Mouse (Mus musculus) Muller cell, postnatal 12 days (primary cell): ENCODE results near the gene Supt20.
"Not testable (repeated sequence)": the region's sequence is repeated elsewhere in the genome, so short reads cannot be mapped to it uniquely, and the experiment has no call there.

Source experiments
- DNase-seq: peaks from one replicate; pipeline ENCODE4 v3.0.0-alpha.2; 2015; ENCODE audit errors: inconsistent ontology term

Supt20 gene

DNA sequence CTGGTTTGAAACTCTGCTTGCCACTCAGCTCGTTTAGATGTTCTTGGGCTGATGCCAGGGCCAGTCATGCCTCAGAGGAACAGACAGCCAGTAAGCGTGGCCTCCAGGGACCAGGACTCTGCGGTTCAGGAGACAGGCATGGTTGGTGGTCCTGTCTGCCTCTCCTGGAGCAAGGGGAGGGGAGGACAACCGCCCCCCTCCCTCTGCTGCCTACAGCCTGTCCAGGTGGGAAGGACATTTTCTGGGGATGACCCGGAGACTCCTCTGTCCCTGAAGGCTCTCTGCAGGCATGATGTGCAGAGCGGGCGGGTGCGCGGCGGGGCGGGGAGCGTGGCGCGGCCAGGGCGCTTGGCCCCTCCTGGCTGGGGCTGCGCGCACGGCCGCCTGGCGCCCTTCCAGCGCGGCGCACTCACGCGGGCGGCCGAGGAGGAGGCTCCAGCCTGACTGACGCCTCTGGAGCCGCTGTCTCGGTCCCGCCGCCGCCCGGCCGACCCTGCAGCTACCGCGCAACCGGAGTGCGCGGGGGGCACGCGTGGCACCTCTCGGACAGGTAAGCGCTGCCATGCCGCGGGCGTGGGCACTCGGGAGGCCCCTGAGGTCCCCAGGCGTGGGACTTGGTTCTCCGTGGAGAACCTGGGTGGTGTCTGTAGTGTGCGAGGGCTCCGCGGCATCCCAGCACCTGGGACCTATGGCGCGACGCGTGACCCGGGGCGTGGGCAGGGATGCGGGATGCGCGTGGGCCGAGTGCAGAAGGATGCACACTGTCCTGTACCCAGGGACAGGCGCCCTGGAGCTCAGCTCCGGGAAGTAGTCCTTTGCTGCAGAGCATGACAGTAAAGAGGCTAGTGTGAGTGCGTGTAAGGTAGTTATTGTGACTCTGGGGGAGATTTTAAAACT is 62.8 kb downstream of the Supt20 start, which contains the start of gene Smad9:
TSS of gene Smad9 (plus strand) at position 438 of the 897 bp plus-strand sequence.
- peak; percentile 76 for DNase-seq

DNA sequence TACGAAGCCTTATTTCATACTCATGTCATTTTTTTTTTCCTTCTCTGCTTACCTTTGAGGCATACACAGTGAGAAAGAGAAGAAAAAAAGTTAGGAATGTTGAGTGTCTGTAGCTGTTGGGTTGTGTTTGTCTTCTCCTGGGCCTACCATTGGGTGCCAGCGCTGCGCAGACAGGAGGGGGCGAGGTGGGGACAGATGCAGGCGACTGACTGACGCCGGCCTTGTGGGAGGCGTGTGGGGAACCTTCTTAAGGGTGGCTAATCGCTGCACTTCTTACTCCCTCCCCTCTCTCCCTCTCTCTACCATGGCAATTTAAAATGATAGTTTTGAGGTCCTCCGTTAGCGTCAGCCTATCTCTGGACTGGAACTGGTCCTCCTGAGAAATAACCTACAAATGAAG is 63.5 kb downstream of the Supt20 start:
- peak; percentile 54 for DNase-seq

DNA sequence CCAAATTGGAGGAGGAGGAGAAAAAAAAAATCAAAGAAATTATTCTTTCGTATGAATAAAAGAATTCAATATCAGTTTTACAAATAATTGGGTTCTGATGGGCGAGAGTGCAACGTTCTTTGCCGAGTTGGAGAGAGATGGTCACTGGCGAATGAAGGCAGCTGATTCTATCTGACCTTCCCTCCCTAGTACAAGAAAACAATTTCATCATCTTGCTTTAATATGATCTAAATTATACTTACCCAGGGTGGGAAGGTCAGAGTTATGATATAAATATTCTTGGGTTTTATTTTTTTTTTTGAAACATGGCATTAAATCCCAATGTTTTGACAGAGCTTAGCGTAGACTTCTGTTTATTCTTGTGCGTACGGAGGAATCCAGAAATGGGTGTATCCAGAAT is 64.8 kb downstream of the Supt20 start:
- DNase-seq: no peak

DNA sequence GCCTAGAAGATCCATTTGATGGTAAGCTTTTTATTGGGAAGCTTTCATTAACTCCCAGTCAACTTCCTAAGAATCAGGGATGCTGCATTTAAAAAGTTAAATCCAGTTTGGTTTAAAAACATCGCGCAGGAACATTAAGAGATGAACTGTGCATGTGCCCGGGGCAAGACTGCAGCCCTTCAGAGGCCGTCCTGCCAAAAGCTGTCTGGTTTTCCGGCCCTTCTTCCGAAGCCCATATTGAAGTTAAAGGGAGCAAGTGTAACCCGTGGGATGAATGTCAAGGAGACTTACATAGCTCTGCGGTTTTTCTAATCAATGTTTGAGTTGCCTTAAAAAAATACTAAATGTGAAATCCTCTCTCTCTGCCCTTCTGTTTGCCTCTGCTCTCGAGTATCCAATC is 66.6 kb downstream of the Supt20 start:
- no peak for DNase-seq

DNA sequence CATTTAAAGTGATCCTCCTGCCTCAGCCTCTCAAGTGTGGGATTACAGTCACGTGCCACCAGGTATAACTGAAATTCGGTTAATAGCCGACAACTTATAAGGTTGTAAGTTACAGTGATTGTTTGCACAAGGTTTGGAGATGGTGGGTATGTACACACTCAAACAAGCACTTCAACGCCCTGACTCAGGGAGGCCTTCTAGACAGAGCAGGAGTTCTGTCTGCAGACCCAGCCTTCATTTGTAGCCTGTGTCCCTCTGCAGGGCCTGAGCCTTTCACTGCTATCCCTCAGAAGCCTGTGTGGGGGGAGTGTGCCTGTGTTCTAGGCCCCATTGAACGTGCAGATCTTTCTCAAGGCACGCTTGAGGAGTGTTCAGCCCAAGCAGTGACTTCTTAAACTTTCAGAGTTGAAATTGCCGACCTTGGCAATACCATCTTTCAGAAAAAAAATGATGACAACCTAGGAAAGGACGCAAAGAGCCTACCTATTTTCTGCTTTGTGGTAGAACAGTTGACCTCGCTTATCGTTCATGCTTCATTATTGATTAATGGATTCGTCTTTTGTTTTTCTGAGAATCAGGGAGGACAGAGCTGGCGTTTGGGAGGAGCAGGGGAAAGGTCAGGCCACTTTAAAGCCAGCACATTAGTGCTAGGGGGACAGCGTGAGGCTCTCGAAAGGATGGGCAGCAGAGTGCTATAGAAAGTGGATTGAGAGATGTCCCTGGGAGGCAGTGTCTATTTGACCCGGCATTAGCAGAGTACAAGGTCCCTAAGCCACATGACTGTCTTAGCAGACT is 67.9 kb downstream of the Supt20 start:
- no peak for DNase-seq

DNA sequence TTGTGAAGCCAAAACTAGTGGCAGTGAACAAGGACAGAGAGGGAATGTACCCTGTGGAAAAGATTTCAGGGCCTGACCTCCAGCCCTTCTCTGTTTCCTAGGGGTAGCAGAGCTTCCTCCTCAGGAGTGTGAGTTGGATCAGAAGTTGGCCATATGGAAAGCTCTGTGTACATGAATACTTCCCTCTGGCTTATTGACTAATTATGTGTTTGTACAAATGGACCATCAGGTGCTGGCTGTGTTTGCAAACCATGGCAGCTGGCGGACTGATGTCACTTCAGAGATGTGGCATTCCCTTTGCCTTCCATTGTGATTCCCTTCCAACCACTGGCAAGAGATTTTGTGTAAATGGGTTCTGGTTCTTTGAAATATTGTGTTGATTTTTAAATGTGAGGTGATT is 68.7 kb downstream of the Supt20 start:
- no peak for DNase-seq

DNA sequence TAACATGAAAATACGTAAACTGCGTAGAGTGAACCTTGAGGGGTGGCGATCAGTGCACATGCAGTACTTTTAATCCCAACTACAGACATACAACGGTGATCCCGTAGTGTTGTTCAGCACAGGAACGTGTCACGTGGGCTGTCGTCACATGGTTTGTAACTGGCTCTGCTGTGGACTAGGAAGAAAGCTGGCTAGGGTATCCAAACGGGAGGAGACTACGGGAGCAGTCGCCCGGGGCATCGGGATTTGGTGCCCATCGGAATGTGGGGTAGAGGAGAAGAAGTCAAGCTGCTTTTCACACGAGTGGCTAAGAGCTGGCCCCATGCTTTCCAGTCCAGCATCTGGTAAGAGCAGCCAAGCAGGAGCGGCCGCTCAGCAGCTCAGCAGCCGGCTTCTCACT is 71.8 kb downstream of the Supt20 start:
- DNase-seq: peak; percentile 43

DNA sequence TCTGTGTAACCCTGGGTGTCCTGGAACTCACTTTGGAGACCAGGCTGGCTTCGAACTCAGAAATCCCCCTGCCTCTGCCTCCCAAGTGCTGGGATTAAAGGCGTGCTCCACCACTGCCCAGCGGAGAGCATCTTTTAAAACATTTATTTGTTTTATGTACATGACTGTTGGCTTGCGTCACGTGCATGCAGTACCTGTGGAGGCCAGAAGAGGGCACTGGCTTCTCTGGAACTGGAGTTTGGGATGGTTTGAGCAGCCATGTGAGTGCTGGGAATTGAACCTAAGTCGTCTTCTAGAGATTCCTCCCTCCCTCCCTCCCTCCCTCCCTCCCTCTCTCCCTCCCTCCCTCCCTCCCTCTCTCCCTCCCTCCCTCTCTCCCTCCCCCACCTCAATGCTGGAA is 72.9 kb downstream of the Supt20 start:
- DNase-seq: not testable (repeated sequence)

DNA sequence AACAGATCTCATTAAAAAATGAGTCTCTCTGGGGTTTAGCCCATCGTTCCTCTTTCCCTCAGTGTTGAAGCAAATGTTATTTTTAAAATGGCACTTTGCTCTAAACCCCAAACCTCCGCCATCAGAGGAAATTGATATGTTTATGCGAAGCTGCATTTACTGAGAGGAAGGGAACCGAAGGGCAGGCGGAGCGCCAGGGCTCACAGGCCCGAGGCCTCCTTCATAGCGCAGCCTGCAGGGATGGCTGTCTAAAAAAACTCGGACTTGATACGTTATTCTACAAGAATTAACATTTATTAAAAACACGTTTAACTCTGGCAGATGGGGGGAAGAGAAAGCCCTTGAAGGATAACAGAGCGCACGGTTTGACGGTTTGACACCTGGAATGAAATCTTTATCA is 73.4 kb downstream of the Supt20 start:
- DNase-seq: no peak

DNA sequence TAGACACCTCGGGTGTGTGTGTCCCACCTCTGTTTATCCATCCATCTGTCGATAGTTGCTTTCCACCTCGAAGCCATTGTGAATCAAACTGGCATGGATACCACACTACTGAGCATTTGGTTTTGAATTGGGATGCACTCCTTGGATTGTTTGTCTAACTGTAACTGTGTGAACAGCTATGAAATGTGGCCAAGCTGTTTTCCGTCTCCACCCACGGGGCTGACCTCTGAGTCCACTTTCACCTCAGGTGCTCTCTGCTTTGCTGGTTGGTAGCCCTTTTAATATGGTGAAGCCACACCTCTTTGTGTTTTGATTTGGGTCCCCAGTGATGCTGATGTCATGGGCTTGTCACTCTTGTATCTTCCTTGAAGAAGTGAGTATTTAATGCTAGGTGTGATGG is 74.2 kb downstream of the Supt20 start:
- DNase-seq: no peak

DNA sequence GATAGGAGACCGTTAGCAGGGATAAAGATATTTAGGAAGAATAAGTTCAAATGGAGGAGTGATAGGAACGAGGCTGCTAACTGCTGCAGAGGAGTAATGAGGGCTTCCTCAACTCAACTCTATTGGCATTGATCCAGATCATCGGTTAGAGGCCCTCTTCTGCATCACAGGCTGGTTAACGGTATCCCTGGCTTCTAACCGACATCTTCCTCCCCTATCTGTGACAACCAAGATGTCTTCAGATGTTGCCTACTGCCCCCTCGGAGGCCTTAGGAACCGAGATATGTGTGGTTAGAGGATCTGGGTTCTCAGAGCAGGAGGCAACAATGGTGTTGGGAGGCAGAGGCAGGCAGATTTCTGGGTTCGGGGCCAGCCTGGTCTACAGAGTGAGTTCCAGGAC is 76.0 kb downstream of the Supt20 start:
- no peak for DNase-seq

DNA sequence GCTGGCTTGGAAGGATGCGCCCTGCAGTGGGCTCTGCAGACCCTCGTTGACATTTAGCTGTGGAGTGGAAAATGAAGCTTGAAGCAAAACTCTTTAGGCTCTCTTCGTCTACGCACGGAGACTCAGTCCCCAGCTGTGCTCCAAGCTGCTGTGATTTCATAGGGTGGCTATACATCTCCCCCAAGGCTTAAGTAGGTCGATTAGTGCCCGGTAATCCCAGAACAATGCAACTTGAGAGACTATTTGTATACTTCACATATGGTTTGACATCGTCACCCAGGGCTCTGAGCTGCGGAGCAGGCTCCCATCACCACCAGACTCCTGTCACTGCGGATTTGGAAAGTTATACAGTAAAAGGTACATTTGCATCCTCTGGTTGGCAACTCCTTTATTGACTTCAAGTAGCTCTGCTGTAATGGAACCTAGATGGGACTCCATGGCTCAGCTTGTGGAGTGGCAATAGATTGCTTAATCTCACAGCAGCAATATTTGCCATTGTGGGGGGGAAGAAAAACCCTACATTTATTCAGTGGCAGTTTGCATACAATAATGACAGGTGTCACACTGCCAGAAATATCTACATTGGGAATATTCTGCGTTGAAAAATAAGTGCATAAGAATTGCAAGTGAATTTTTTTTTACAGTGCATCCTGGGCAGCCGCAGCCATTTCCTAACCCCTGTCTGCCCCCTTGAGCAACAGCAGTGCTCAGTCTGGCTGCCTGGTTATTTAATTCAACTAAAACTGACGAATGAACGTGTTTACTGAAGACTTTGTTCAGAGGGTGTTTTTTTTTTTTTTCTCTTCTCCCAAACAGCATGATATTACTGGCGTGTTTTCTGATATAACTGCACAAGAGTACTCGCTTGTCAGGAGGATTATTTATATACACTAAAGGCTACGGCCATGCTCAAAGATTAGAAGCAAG is 77.0 kb downstream of the Supt20 start:
- no peak for DNase-seq

DNA sequence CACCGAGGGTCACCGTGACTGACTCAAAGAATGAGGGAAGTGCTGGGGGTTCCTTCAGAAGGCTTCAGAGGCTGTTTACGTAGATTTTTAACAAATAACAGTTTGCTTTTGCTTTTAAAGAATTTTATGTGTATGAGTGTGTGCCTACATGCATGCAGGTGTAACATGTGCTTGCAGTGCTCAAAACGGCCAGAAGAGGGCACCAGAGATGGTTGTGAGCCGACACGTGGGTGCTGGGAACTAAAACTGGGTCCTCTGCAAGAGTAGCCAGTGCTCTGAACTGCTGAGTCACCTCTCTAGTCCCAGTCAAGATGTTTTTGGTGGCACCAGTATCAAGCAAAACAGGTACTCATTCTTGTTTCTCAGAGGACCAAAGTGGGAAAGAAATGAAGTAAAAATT is 81.0 kb downstream of the Supt20 start:
- DNase-seq: no peak

DNA sequence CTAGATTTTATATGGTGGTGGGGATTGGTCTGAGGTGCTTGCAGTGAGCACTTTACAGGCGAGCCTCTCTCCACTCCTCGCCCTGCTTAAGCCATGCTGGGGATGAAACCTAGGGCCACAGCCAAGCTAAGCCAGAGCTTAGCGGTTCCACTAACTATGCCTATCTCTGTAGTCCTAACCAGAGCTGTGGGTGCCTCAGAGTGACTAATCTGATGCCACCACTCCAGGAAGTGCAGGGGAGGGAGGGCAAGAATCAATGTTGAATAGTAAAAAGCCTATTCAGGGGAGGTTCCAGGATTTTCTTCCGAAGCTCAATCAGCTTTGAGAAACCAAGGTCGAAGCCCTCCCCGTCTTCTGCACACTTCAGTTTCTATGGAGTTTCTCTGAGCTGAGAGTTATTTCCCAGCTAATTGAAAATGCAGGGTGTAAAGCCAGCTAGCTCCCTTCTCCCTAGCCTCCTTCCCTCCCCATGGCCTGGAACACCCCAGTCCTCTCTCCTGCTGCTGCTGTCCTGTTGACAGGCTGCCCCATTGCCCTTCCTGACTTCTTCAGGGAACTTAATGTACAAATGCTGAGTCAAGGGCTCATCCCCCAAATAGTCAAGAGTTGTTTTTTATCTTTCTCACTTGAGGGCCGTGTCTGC is 83.5 kb downstream of the Supt20 start:
- DNase-seq: no peak
